Mouse (Mus musculus) CH12.LX (cell line): ENCODE measurements around the gene Pla2g1b. TPM values are rescaled to one million over a fixed set of nuclear protein-coding genes. Genes with fewer than 3 reads are reported as not detected.

Source experiments
- DNase-seq: peaks from one replicate; pipeline ENCODE4 v3.0.0-alpha.2; 2013; ENCODE audit errors: extremely low read depth
- H3K27ac ChIP-seq: 2 replicates; pipeline ENCODE4 v1.5.1; 2012; ENCODE audit warnings: low read depth, mild to moderate bottlenecking, control low read depth, moderate library complexity; ENCODE audit not compliant: insufficient read depth
- H3K27me3 ChIP-seq: replicated peaks from 2 replicates; pipeline ENCODE3; 2012; ENCODE audit warnings: inconsistent platforms
- H3K36me3 ChIP-seq, 2 experiments: replicated peaks in 1 of 2; 2 replicates each; pipeline versions ENCODE3 to v1.6.1; 2012; ENCODE audit warnings: inconsistent platforms in 1 of 2, low read length in 1 of 2, mild to moderate bottlenecking in 1 of 2, mixed read lengths in 1 of 2, moderate library complexity in 1 of 2; ENCODE audit not compliant: control insufficient read depth in 1 of 2, insufficient read depth in 1 of 2
- H3K4me1 ChIP-seq, 2 experiments: 2 replicates each; pipeline ENCODE4 v1.6.1; 2012; ENCODE audit warnings: inconsistent platforms in 1 of 2, moderate library complexity in 1 of 2; ENCODE audit not compliant: insufficient read depth in 2 of 2, control insufficient read depth in 1 of 2
- H3K4me2 ChIP-seq: 2 replicates; pipeline ENCODE4 v1.6.1; 2012; ENCODE audit warnings: low read depth, mild to moderate bottlenecking, control low read depth; ENCODE audit not compliant: poor library complexity, insufficient read depth, severe bottlenecking
- H3K4me3 ChIP-seq, 3 experiments: fragments of 150-350 bp in 1 of 3; sonication (generic) in 1 of 3; replicated peaks in 1 of 3; 2 replicates each; pipeline versions ENCODE3 to v1.5.1; 2011 to 2012; ENCODE audit warnings: low read depth in 2 of 3, low read length in 2 of 3, mild to moderate bottlenecking in 2 of 3, moderate library complexity in 2 of 3, control low read depth in 1 of 3, improper control_type of control experiment in 1 of 3, inconsistent platforms in 1 of 3, mixed read lengths in 1 of 3; ENCODE audit not compliant: poor library complexity in 1 of 3
- H3K79me2 ChIP-seq: replicated peaks from 2 replicates; pipeline ENCODE4 v1.6.1; 2012; ENCODE audit warnings: mild to moderate bottlenecking, moderate library complexity; ENCODE audit not compliant: control insufficient read depth, poor library complexity, insufficient read depth, severe bottlenecking; ENCODE audit errors: extremely low read depth
- H3K9ac ChIP-seq: 2 replicates; pipeline ENCODE4 v1.6.1; 2012; ENCODE audit warnings: low read depth, mild to moderate bottlenecking, control low read depth, moderate library complexity; ENCODE audit not compliant: insufficient read depth
- H3K9me3 ChIP-seq: replicated peaks from 2 replicates; pipeline ENCODE3; 2012; ENCODE audit warnings: low read length, inconsistent platforms, mixed read lengths
- BHLHE40 ChIP-seq: IDR thresholded peaks from 2 replicates; pipeline ENCODE4 v1.6.1; 2011; ENCODE audit warnings: mild to moderate bottlenecking, low read depth, low read length, improper control_type of control experiment
- CHD1 ChIP-seq: IDR thresholded peaks from 2 replicates; pipeline ENCODE4 v1.6.1; 2012; ENCODE audit warnings: low read depth, low read length, improper control_type of control experiment, inconsistent platforms
- CTCF ChIP-seq, 2 experiments: IDR thresholded peaks in 1 of 2; conservative IDR thresholded peaks in 1 of 2; 2 replicates each; pipeline ENCODE4 v1.5.1; 2011 to 2012; ENCODE audit warnings: low read depth in 2 of 2, low read length in 2 of 2, improper control_type of control experiment in 1 of 2, inconsistent platforms in 1 of 2, mild to moderate bottlenecking in 1 of 2, moderate library complexity in 1 of 2
- EP300 ChIP-seq: IDR thresholded peaks from 2 replicates; pipeline ENCODE4 v1.6.1; 2011; ENCODE audit warnings: low read length, improper control_type of control experiment
- GABPA ChIP-seq: IDR thresholded peaks from 2 replicates; pipeline ENCODE4 v1.6.1; 2012; ENCODE audit warnings: low read depth, low read length, improper control_type of control experiment, inconsistent platforms; ENCODE audit not compliant: insufficient replicate concordance
- IRF4 ChIP-seq: IDR thresholded peaks from 2 replicates; pipeline ENCODE4 v1.6.1; 2014; ENCODE audit warnings: low read depth, mild to moderate bottlenecking, inconsistent platforms, low read length, improper control_type of control experiment
- JUN ChIP-seq: IDR thresholded peaks from 2 replicates; pipeline ENCODE4 v1.6.1; 2011; ENCODE audit warnings: low read depth, mild to moderate bottlenecking, low read length, improper control_type of control experiment, moderate library complexity; ENCODE audit not compliant: insufficient read depth
- JUND ChIP-seq: conservative IDR thresholded peaks from 2 replicates; pipeline ENCODE4 v1.6.1; 2011; ENCODE audit warnings: low read depth, low read length, improper control_type of control experiment
- MAFK ChIP-seq: IDR thresholded peaks from 2 replicates; pipeline ENCODE4 v1.6.1; 2011; ENCODE audit warnings: low read length, improper control_type of control experiment; ENCODE audit not compliant: insufficient replicate concordance
- MAZ ChIP-seq: IDR thresholded peaks from 2 replicates; pipeline ENCODE4 v1.6.1; 2012; ENCODE audit warnings: low read depth, mild to moderate bottlenecking, inconsistent platforms, low read length, improper control_type of control experiment, moderate library complexity
- MEF2A ChIP-seq: IDR thresholded peaks from 2 replicates; pipeline ENCODE4 v1.6.1; 2014; ENCODE audit warnings: low read depth, mild to moderate bottlenecking, inconsistent platforms, low read length, improper control_type of control experiment, borderline replicate concordance
- MXI1 ChIP-seq: IDR thresholded peaks from 2 replicates; pipeline ENCODE4 v1.6.1; 2011; ENCODE audit warnings: mild to moderate bottlenecking, low read depth, low read length, improper control_type of control experiment
- MYC ChIP-seq: IDR thresholded peaks from 2 replicates; pipeline ENCODE4 v1.6.1; 2011; ENCODE audit warnings: low read depth, mild to moderate bottlenecking, improper control_type of control experiment, low read length
- NELFE ChIP-seq: IDR thresholded peaks from 2 replicates; pipeline ENCODE4 v1.6.1; 2011; ENCODE audit warnings: low read depth, low read length, improper control_type of control experiment
- NRF1 ChIP-seq: IDR thresholded peaks from 2 replicates; pipeline ENCODE4 v1.6.1; 2014; ENCODE audit warnings: low read depth, mild to moderate bottlenecking, inconsistent platforms, low read length, improper control_type of control experiment, moderate library complexity
- PAX5 ChIP-seq: IDR thresholded peaks from 2 replicates; pipeline ENCODE4 v1.6.1; 2012; ENCODE audit warnings: low read length, inconsistent platforms, mixed read lengths
- POLR2AphosphoS2 ChIP-seq: IDR thresholded peaks from 2 replicates; pipeline ENCODE4 v1.6.1; 2011; ENCODE audit warnings: low read depth, low read length, improper control_type of control experiment
- SIN3A ChIP-seq: IDR thresholded peaks from 2 replicates; pipeline ENCODE4 v1.6.1; 2012; ENCODE audit warnings: low read length, improper control_type of control experiment, inconsistent platforms
- TCF12 ChIP-seq: IDR thresholded peaks from 2 replicates; pipeline ENCODE4 v1.6.1; 2014; ENCODE audit warnings: low read depth, mild to moderate bottlenecking, inconsistent platforms, low read length, improper control_type of control experiment
- USF1 ChIP-seq: IDR thresholded peaks from 2 replicates; pipeline ENCODE4 v1.6.1; 2014; ENCODE audit warnings: low read depth, mild to moderate bottlenecking, inconsistent platforms, low read length, improper control_type of control experiment
- ZC3H11A ChIP-seq: IDR thresholded peaks from 2 replicates; pipeline ENCODE4 v1.6.1; 2012; ENCODE audit warnings: low read depth, mild to moderate bottlenecking, inconsistent platforms, low read length, improper control_type of control experiment
- ZKSCAN1 ChIP-seq: IDR thresholded peaks from 2 replicates; pipeline ENCODE4 v1.6.1; 2012; ENCODE audit warnings: low read depth, inconsistent platforms, low read length, improper control_type of control experiment, borderline replicate concordance
- ZMIZ1 ChIP-seq: IDR thresholded peaks from 2 replicates; pipeline ENCODE4 v1.6.1; 2012; ENCODE audit warnings: low read depth, mild to moderate bottlenecking, inconsistent platforms, low read length, improper control_type of control experiment
- ZNF384 ChIP-seq: IDR thresholded peaks from 2 replicates; pipeline ENCODE4 v1.6.1; 2012; ENCODE audit warnings: low read depth, low read length, improper control_type of control experiment, inconsistent platforms
- dilution Hi-C: fragments of 300-500 bp; cut with MboI; formaldehyde crosslinking; loops from 2 replicates; pipeline ENCODE4 v1.14.3; 2020; ENCODE audit warnings: low sequenced_read_pairs; ENCODE audit not compliant: extremely low pct_unique_long_range_greater_than_20kb, extremely low pct_ligation_motif_present
- in situ Hi-C: fragments of 300-500 bp; cut with MboI; formaldehyde crosslinking; loops from 3 replicates; pipeline ENCODE4 v1.14.3; 2019; ENCODE audit warnings: low sequenced_read_pairs, low pct_ligation_motif_present, low pct_unique_long_range_greater_than_20kb, mixed read lengths
- polyA plus RNA-seq: library from polyadenylated mRNA; unstranded; fragments of >175 nt; gene quantifications from 2 replicates; pipeline ENCODE4 v1.2.1, GENCODE M21; 2012; ENCODE audit warnings: low read depth; ENCODE audit not compliant: insufficient read length
- total RNA-seq, 2 experiments: library from RNA; depleted of rRNA; stranded (reverse); fragments of 300-350 nt in 1 of 2; fragments of >200 nt in 1 of 2; gene quantifications; 2 replicates each; pipeline ENCODE4 v1.2.3; 2012 to 2014

Pla2g1b gene
- total and polyA plus RNA-seq, 3 experiments = not detected

DNA sequence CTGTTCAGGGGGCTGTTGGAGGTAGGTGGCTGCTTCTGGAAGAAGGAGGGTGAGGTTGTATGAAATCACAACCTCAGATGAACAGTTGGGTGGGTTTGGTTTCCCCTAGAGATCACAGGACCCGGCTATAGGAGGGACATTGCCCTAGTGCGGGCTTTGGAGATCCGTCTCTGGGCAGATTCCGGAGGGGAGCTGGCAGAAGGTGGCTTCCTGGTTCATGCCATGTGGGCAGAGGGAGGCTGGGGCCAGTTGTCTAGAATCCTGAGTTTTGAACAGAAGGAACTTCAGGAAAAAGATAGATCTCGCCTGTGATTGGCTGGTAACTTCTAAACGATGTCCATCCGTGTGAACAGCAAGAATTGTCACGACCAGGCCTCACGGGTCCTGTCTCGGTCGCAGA is 33.7 kb upstream of the Pla2g1b start:
- Histone ChIP-seq H3K4me3 (no peak overlapping the region), H3K27me3 (peaks cover 5% of the 10 kb centered on the region), H3K4me2 (no peak overlapping the region), H3K9ac (no peak overlapping the region), H3K36me3 (peaks cover 0 to 4% of the 10 kb centered on the region in 2 experiments), H3K27ac (no peak overlapping the region), H3K9me3 (no peaks in the 10 kb centered on the region), H3K79me2 (no peaks in the 10 kb centered on the region), H3K4me1 (peaks cover 7 to 44% of the 10 kb centered on the region in 2 experiments)
- TF ChIP-seq TCF12 (no peak), CTCF (conservative IDR thresholded peaks at IDR 0.05 in 1 of 2, IDR thresholded peaks at IDR 0.05 in 1 of 2; ENCODE audit: low read depth in 2 of 2, low read length in 2 of 2) (no peak), ZC3H11A (no peak), JUN (no peak), POLR2AphosphoS2 (no peak), PAX5 (no peak), MXI1 (no peak), ZNF384 (no peak), GABPA (no peak), ZMIZ1 (no peak), BHLHE40 (no peak), CHD1 (no peak), MYC (no peak), MEF2A (no peak), EP300 (no peak)
- DNase-seq = no peak
- in situ Hi-C loops = no loop called here
- dilution Hi-C loops = no loop called here

- no peaks in the 10 kb centered on the region for H3K79me2 ChIP-seq
- dilution Hi-C loops (no loop called here), in situ Hi-C loops (no loop called here)
- no peak for DNase-seq
- no peaks in the 10 kb centered on the region for H3K9me3 ChIP-seq
- TF ChIP-seq NRF1 (no peak), MAZ (no peak), JUN (no peak), SIN3A (no peak), ZKSCAN1 (no peak), EP300 (no peak), IRF4 (no peak), ZMIZ1 (no peak), USF1 (no peak), JUND (no peak), ZNF384 (no peak), MAFK (no peak), NELFE (no peak), MYC (no peak)
- no peak overlapping the region for H3K4me2 ChIP-seq
- H3K9ac ChIP-seq = no peak overlapping the region
- H3K4me1 ChIP-seq = peaks cover 7 to 47% of the 10 kb centered on the region in 2 experiments
- H3K27ac ChIP-seq = no peak overlapping the region
- H3K36me3 ChIP-seq = peaks cover 0 to 2% of the 10 kb centered on the region in 2 experiments
- H3K27me3 ChIP-seq = peaks cover 5% of the 10 kb centered on the region
- H3K4me3 ChIP-seq = no peak overlapping the region
Measured at GRCm38 (mm10) chr5:115433191-115433590, 32.9 kb upstream of the Pla2g1b start.
